Mouse (Mus musculus): Measurements from ENCODE around the gene Nrarp. TPM values are rescaled to one million over a fixed set of nuclear protein-coding genes. Genes with fewer than 3 reads are reported as not detected.
A peak's percentile ranks its signal among the peaks of the same experiment; 100 is the strongest.

Nrarp gene
- polyA plus RNA-seq, 1 experiment from 2014 or later = 1.3 TPM

GRCm38 (mm10) chr2:25157655-25158054 lies 22.9 kb upstream of the Nrarp start:
- 0 out of 2 replicates have a peak, but pooled peaks have one; percentile 16 for ATAC-seq
- Histone ChIP-seq H3K4me1 (ENCODE audit: insufficient read depth) (no peaks in the 10 kb centered on the region), H3K4me3 (ENCODE audit: low read depth, low read length) (no peak overlapping the region), H3K27me3 (ENCODE audit: insufficient read depth, low read length) (no peaks in the 10 kb centered on the region), H3K9ac (replicated peaks) (no peak overlapping the region), H3K27ac (ENCODE audit: low read depth) (no peak overlapping the region), H3K36me3 (replicated peaks; ENCODE audit: insufficient read depth, low read length) (no peaks in the 10 kb centered on the region), H3K4me2 (ENCODE audit: low read depth, low read length) (no peak overlapping the region), H3K9me3 (ENCODE audit: low read length) (no peaks in the 10 kb centered on the region)
- DNase-seq = no peak
- TF ChIP-seq CTCF (IDR thresholded peaks at IDR 0.05; ENCODE audit: low read depth) (peak; percentile 79), EP300 (IDR thresholded peaks at IDR 0.05; ENCODE audit: low read depth) (no peak)
- WGBS (ENCODE audit: insufficient replicate concordance) = 37% methylated on average over 2 of the region's 2 CpGs

- Histone ChIP-seq H3K4me3 (ENCODE audit: low read depth, low read length) (peak overlapping the region; percentile 40), H3K27ac (ENCODE audit: low read depth) (peak overlapping the region; percentile 53), H3K36me3 (replicated peaks; ENCODE audit: insufficient read depth, low read length) (no peaks in the 10 kb centered on the region), H3K4me1 (ENCODE audit: insufficient read depth) (peaks cover 56% of the 10 kb centered on the region), H3K9me3 (ENCODE audit: low read length) (no peaks in the 10 kb centered on the region), H3K4me2 (ENCODE audit: low read depth, low read length) (peak overlapping the region; percentile 76), H3K9ac (replicated peaks) (peak overlapping the region; percentile 61), H3K27me3 (ENCODE audit: insufficient read depth, low read length) (no peaks in the 10 kb centered on the region)
- TF ChIP-seq CTCF (IDR thresholded peaks at IDR 0.05; ENCODE audit: low read depth) (no peak), EP300 (IDR thresholded peaks at IDR 0.05; ENCODE audit: low read depth) (no peak)
- WGBS (ENCODE audit: insufficient replicate concordance) = 34% methylated on average over 4 of the region's 4 CpGs
- DNase-seq = no peak
- peak; percentile 32; the same call in 1 of the 2 replicates for ATAC-seq
Measured at GRCm38 (mm10) chr2:25167481-25167880, 13.1 kb upstream of the Nrarp start.

DNA sequence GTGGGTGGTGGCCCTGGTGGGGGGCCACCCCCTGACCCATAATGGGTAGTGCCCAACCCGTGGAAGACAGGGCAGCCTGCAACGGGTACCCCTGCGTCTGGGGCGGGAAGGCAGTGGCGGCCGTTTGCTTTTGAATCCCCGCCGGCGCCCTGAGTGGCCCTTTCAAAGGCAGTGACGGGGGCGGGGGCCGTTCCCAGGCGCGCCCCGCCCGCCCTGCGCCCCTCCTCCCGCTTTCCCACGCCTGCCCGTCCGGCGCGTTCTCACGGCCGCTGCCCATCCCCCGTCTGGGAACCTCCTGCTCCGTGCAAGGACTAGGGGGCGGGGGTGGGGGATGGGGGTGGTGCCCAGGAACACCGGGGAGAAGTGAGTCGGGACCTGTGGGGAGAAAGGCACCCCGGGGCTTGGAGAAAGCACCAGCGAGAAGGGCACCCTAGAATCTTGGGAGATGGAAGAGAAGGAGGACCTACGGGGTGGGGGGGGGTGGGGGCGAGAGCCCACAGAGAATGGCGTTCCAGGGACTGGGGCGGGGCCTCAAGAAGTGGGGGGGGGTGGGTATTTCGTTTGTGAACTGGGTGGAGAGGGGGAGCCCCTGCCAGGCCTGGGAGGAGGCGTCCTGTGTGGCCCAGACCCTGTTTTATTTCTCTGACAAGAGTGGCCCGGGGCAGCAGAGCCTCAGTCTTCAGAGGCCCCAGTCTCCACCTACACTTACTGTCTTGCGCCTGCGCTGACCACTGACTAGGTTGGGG lies 12.5 kb upstream of the Nrarp start:
- DNase-seq (peak; percentile 83), ATAC-seq (peak; percentile 64)
- H3K27ac ChIP-seq (ENCODE audit: low read depth) = peak overlapping the region; percentile 53
- H3K4me1 ChIP-seq (ENCODE audit: insufficient read depth) = peaks cover 62% of the 10 kb centered on the region
- WGBS (ENCODE audit: insufficient replicate concordance) = 6% methylated on average over 36 of the region's 41 CpGs
- no peaks in the 10 kb centered on the region for H3K36me3 ChIP-seq (replicated peaks; ENCODE audit: insufficient read depth, low read length)
- H3K27me3 ChIP-seq (ENCODE audit: insufficient read depth, low read length) = no peaks in the 10 kb centered on the region
- H3K9ac ChIP-seq (replicated peaks) = peak overlapping the region; percentile 61
- H3K4me2 ChIP-seq (ENCODE audit: low read depth, low read length) = peak overlapping the region; percentile 76
- TF ChIP-seq EP300 (IDR thresholded peaks at IDR 0.05; ENCODE audit: low read depth) = no peak
- no peak for TF ChIP-seq CTCF (IDR thresholded peaks at IDR 0.05; ENCODE audit: low read depth)
- peak overlapping the region; percentile 40 for H3K4me3 ChIP-seq (ENCODE audit: low read depth, low read length)
- H3K9me3 ChIP-seq (ENCODE audit: low read length) = no peaks in the 10 kb centered on the region

- ATAC-seq = no peak
- H3K9ac ChIP-seq (replicated peaks) = peak overlapping the region; percentile 61
- H3K4me2 ChIP-seq (ENCODE audit: low read depth, low read length) = peak overlapping the region; percentile 76
- peaks cover 59% of the 10 kb centered on the region for H3K4me1 ChIP-seq (ENCODE audit: insufficient read depth)
- no peaks in the 10 kb centered on the region for H3K36me3 ChIP-seq (replicated peaks; ENCODE audit: insufficient read depth, low read length)
- H3K27me3 ChIP-seq (ENCODE audit: insufficient read depth, low read length) = no peaks in the 10 kb centered on the region
- TF ChIP-seq CTCF (IDR thresholded peaks at IDR 0.05; ENCODE audit: low read depth) = no peak
- peak overlapping the region; percentile 53; the same call in 1 of the 2 replicates for H3K27ac ChIP-seq (ENCODE audit: low read depth)
- H3K4me3 ChIP-seq (ENCODE audit: low read depth, low read length) = peak overlapping the region; percentile 40; the same call in 1 of the 2 replicates
- WGBS (ENCODE audit: insufficient replicate concordance) = 33% methylated on average over 2 of the region's 2 CpGs
- no peak for DNase-seq
- no peaks in the 10 kb centered on the region for H3K9me3 ChIP-seq (ENCODE audit: low read length)
Measured at GRCm38 (mm10) chr2:25168665-25168978, 11.9 kb upstream of the Nrarp start.

DNA sequence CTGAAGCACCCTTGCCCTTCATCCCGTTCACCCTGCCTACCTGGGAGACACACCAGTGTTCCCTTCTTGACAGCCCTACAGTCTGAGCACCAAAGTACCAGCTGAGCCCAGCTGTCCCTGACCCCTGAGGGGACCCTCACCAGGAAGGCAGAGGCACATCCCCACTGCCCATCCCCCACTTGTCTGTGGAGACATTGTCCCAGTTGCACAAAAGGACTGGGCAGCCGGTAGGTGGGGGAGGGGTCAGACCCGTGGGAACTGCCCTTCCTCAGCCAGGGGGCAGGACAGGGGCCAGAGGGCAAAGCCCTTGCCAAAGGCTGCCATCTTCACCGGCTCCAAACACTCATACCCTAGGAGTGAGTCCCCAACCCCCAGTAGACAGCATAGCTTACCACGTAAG lies 10.8 kb upstream of the Nrarp start:
- Histone ChIP-seq H3K4me1 (ENCODE audit: insufficient read depth) (peaks cover 56% of the 10 kb centered on the region), H3K27ac (ENCODE audit: low read depth) (no peak overlapping the region), H3K27me3 (ENCODE audit: insufficient read depth, low read length) (no peaks in the 10 kb centered on the region), H3K4me2 (ENCODE audit: low read depth, low read length) (no peak overlapping the region), H3K9ac (replicated peaks) (no peak overlapping the region), H3K36me3 (replicated peaks; ENCODE audit: insufficient read depth, low read length) (no peaks in the 10 kb centered on the region), H3K9me3 (ENCODE audit: low read length) (no peaks in the 10 kb centered on the region), H3K4me3 (ENCODE audit: low read depth, low read length) (no peak overlapping the region)
- ATAC-seq (no peak), DNase-seq (peak; percentile 23)
- WGBS (ENCODE audit: insufficient replicate concordance) = 57% methylated on average over 5 of the region's 5 CpGs
- TF ChIP-seq CTCF (IDR thresholded peaks at IDR 0.05; ENCODE audit: low read depth) = no peak
- TF ChIP-seq EP300 (IDR thresholded peaks at IDR 0.05; ENCODE audit: low read depth) = no peak

GRCm38 (mm10) chr2:25170326-25171100 lies 10.0 kb upstream of the Nrarp start:
- no peaks in the 10 kb centered on the region for H3K27me3 ChIP-seq (ENCODE audit: insufficient read depth, low read length)
- peaks cover 58% of the 10 kb centered on the region for H3K4me1 ChIP-seq (ENCODE audit: insufficient read depth)
- no peak overlapping the region for H3K4me2 ChIP-seq (ENCODE audit: low read depth, low read length)
- H3K9me3 ChIP-seq (ENCODE audit: low read length) = no peaks in the 10 kb centered on the region
- no peaks in the 10 kb centered on the region for H3K36me3 ChIP-seq (replicated peaks; ENCODE audit: insufficient read depth, low read length)
- DNase-seq = peak; percentile 42
- no peak for ATAC-seq
- WGBS (ENCODE audit: insufficient replicate concordance) = 59% methylated on average over 10 of the region's 10 CpGs
- no peak overlapping the region for H3K4me3 ChIP-seq (ENCODE audit: low read depth, low read length)
- no peak overlapping the region for H3K9ac ChIP-seq (replicated peaks)
- TF ChIP-seq CTCF (IDR thresholded peaks at IDR 0.05; ENCODE audit: low read depth) (no peak), EP300 (IDR thresholded peaks at IDR 0.05; ENCODE audit: low read depth) (no peak)
- H3K27ac ChIP-seq (ENCODE audit: low read depth) = no peak overlapping the region
